Mouse (Mus musculus) G1E (cell line): ENCODE data around the gene Prkcd.

Source experiments
- CTCF ChIP-seq: IDR thresholded peaks from 2 replicates; pipeline ENCODE4 v1.5.1; 2012; ENCODE audit warnings: low read depth, low read length, inconsistent platforms, mixed read lengths
- GATA1 ChIP-seq: IDR thresholded peaks from 2 replicates; pipeline ENCODE4 v1.6.1; 2012; ENCODE audit warnings: borderline replicate concordance, low read length, inconsistent platforms, mixed read lengths
- GATA2 ChIP-seq: IDR thresholded peaks from 2 replicates; pipeline ENCODE4 v1.6.1; 2012; ENCODE audit warnings: low read depth, low read length, inconsistent platforms, borderline replicate concordance
- POLR2AphosphoS5 ChIP-seq: IDR thresholded peaks from 2 replicates; pipeline ENCODE4 v1.6.1; 2012; ENCODE audit warnings: low read depth, low read length, inconsistent platforms; ENCODE audit not compliant: insufficient replicate concordance
- TAL1 ChIP-seq: conservative IDR thresholded peaks from 2 replicates; pipeline ENCODE4 v1.6.1; 2012; ENCODE audit warnings: low read depth, low read length, inconsistent platforms, mixed read lengths

DNA sequence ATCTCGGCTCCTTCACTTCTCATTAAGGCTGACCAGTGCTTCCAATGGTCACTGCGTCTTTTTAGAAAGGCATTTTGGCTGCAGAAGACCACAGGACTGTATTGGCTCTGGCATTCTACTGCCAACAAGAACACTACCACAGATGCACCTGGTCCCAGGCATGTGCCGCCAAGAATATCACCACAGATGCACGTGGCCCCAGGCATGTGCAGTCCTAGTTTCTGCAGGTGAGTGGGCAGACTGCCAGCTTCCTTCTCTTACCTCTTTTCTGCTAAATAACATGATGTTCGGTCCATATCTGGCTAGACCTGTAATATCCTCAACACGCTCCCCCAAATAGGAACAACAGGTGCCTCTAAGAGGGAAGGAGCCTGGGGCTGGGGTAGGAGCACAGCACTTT, 17.8 kb downstream of the Prkcd start:
- TF ChIP-seq CTCF (no peak), TAL1 (no peak), GATA1 (no peak), POLR2AphosphoS5 (no peak), GATA2 (no peak)
